Mouse (Mus musculus): ENCODE results near the gene Ahnak. TPM values are rescaled to one million over a fixed set of nuclear protein-coding genes. Genes with fewer than 3 reads are reported as not detected.

The Ahnak gene
- polyA plus RNA-seq, 1 experiment, result 14.7 TPM

GRCm38 (mm10) chr19:9071456-9072156 is 82.5 kb downstream of the Ahnak start:
- H3K4me3 ChIP-seq (ENCODE audit: low read depth, low read length), result no peak overlapping the region
- WGBS, result 45% methylated on average over 7 of the region's 7 CpGs
- H3K27me3 ChIP-seq (ENCODE audit: control insufficient read depth, insufficient read depth, low read length), result no peaks in the 10 kb centered on the region
- peak overlapping the region; percentile 47 for H3K27ac ChIP-seq (ENCODE audit: insufficient read depth, low read depth, low read length)
- TF ChIP-seq POLR2A (IDR thresholded peaks at IDR 0.05; ENCODE audit: low read depth, low read length), result no peak
- peaks cover 16% of the 10 kb centered on the region for H3K4me1 ChIP-seq (ENCODE audit: control insufficient read depth, insufficient read depth, insufficient read length, low read length)
- H3K36me3 ChIP-seq (ENCODE audit: control insufficient read depth, insufficient read depth, low read length), result no peaks in the 10 kb centered on the region

- Histone ChIP-seq H3K27ac (ENCODE audit: insufficient read depth, low read depth, low read length) (peak overlapping the region; percentile 47; the same call in 1 of the 2 replicates), H3K4me3 (ENCODE audit: low read depth, low read length) (no peak overlapping the region), H3K36me3 (ENCODE audit: control insufficient read depth, insufficient read depth, low read length) (no peaks in the 10 kb centered on the region), H3K27me3 (ENCODE audit: control insufficient read depth, insufficient read depth, low read length) (no peaks in the 10 kb centered on the region), H3K4me1 (ENCODE audit: control insufficient read depth, insufficient read depth, insufficient read length, low read length) (peaks cover 16% of the 10 kb centered on the region)
- TF ChIP-seq POLR2A (IDR thresholded peaks at IDR 0.05; ENCODE audit: low read depth, low read length) (no peak), CTCF (IDR thresholded peaks at IDR 0.05; ENCODE audit: extremely low read depth, insufficient read length, insufficient replicate concordance, low read depth, low read length) (no peak)
- 75% methylated on average over 2 of the region's 2 CpGs for WGBS
These were observed 83.1 kb downstream of the Ahnak start for GRCm38 (mm10) chr19:9072157-9072530.

- no peaks in the 10 kb centered on the region for H3K36me3 ChIP-seq (ENCODE audit: control insufficient read depth, insufficient read depth, low read length)
- peaks cover 19% of the 10 kb centered on the region for H3K4me1 ChIP-seq (ENCODE audit: control insufficient read depth, insufficient read depth, insufficient read length, low read length)
- 72% methylated on average over 12 of the region's 12 CpGs for WGBS
- H3K27ac ChIP-seq (ENCODE audit: insufficient read depth, low read depth, low read length), result no peak overlapping the region
- no peaks in the 10 kb centered on the region for H3K27me3 ChIP-seq (ENCODE audit: control insufficient read depth, insufficient read depth, low read length)
- TF ChIP-seq POLR2A (IDR thresholded peaks at IDR 0.05; ENCODE audit: low read depth, low read length) (no peak), CTCF (IDR thresholded peaks at IDR 0.05; ENCODE audit: extremely low read depth, insufficient read length, insufficient replicate concordance, low read depth, low read length) (no peak)
- no peak overlapping the region for H3K4me3 ChIP-seq (ENCODE audit: low read depth, low read length)
These were observed 84.8 kb downstream of the Ahnak start for GRCm38 (mm10) chr19:9073776-9074411.

GRCm38 (mm10) chr19:9074424-9074823 is 85.3 kb downstream of the Ahnak start:
- no peak for TF ChIP-seq POLR2A (IDR thresholded peaks at IDR 0.05; ENCODE audit: low read depth, low read length)
- TF ChIP-seq CTCF (IDR thresholded peaks at IDR 0.05; ENCODE audit: extremely low read depth, insufficient read length, insufficient replicate concordance, low read depth, low read length), result no peak
- Histone ChIP-seq H3K27ac (ENCODE audit: insufficient read depth, low read depth, low read length) (no peak overlapping the region), H3K4me1 (ENCODE audit: control insufficient read depth, insufficient read depth, insufficient read length, low read length) (peaks cover 19% of the 10 kb centered on the region), H3K4me3 (ENCODE audit: low read depth, low read length) (no peak overlapping the region), H3K27me3 (ENCODE audit: control insufficient read depth, insufficient read depth, low read length) (no peaks in the 10 kb centered on the region), H3K36me3 (ENCODE audit: control insufficient read depth, insufficient read depth, low read length) (no peaks in the 10 kb centered on the region)
- WGBS, result 74% methylated on average over 4 of the region's 4 CpGs

- H3K27ac ChIP-seq (ENCODE audit: insufficient read depth, low read depth, low read length), result no peak overlapping the region
- 81% methylated on average over 2 of the region's 2 CpGs for WGBS
- H3K36me3 ChIP-seq (ENCODE audit: control insufficient read depth, insufficient read depth, low read length), result no peaks in the 10 kb centered on the region
- H3K4me1 ChIP-seq (ENCODE audit: control insufficient read depth, insufficient read depth, insufficient read length, low read length), result peaks cover 23% of the 10 kb centered on the region
- no peak overlapping the region for H3K4me3 ChIP-seq (ENCODE audit: low read depth, low read length)
- H3K27me3 ChIP-seq (ENCODE audit: control insufficient read depth, insufficient read depth, low read length), result no peaks in the 10 kb centered on the region
- TF ChIP-seq POLR2A (IDR thresholded peaks at IDR 0.05; ENCODE audit: low read depth, low read length) (no peak), CTCF (IDR thresholded peaks at IDR 0.05; ENCODE audit: extremely low read depth, insufficient read length, insufficient replicate concordance, low read depth, low read length) (no peak)
These were observed 86.5 kb downstream of the Ahnak start for GRCm38 (mm10) chr19:9075558-9075957.

- peaks cover 19% of the 10 kb centered on the region for H3K4me1 ChIP-seq (ENCODE audit: control insufficient read depth, insufficient read depth, insufficient read length, low read length)
- 93% methylated on average over 3 of the region's 3 CpGs for WGBS
- no peaks in the 10 kb centered on the region for H3K27me3 ChIP-seq (ENCODE audit: control insufficient read depth, insufficient read depth, low read length)
- TF ChIP-seq POLR2A (IDR thresholded peaks at IDR 0.05; ENCODE audit: low read depth, low read length), result no peak
- TF ChIP-seq CTCF (IDR thresholded peaks at IDR 0.05; ENCODE audit: extremely low read depth, insufficient read length, insufficient replicate concordance, low read depth, low read length), result no peak
- H3K27ac ChIP-seq (ENCODE audit: insufficient read depth, low read depth, low read length), result no peak overlapping the region
- no peak overlapping the region for H3K4me3 ChIP-seq (ENCODE audit: low read depth, low read length)
- no peaks in the 10 kb centered on the region for H3K36me3 ChIP-seq (ENCODE audit: control insufficient read depth, insufficient read depth, low read length)
These were observed 87.0 kb downstream of the Ahnak start for GRCm38 (mm10) chr19:9076035-9076434.

GRCm38 (mm10) chr19:9076982-9077660 is 88.0 kb downstream of the Ahnak start:
- WGBS, result 37% methylated on average over 4 of the region's 4 CpGs
- Histone ChIP-seq H3K36me3 (ENCODE audit: control insufficient read depth, insufficient read depth, low read length) (no peaks in the 10 kb centered on the region), H3K4me1 (ENCODE audit: control insufficient read depth, insufficient read depth, insufficient read length, low read length) (peaks cover 14% of the 10 kb centered on the region; the same call in 1 of the 2 replicates), H3K27me3 (ENCODE audit: control insufficient read depth, insufficient read depth, low read length) (no peaks in the 10 kb centered on the region), H3K4me3 (ENCODE audit: low read depth, low read length) (no peak overlapping the region), H3K27ac (ENCODE audit: insufficient read depth, low read depth, low read length) (no peak overlapping the region)
- TF ChIP-seq POLR2A (IDR thresholded peaks at IDR 0.05; ENCODE audit: low read depth, low read length), result no peak
- no peak for TF ChIP-seq CTCF (IDR thresholded peaks at IDR 0.05; ENCODE audit: extremely low read depth, insufficient read length, insufficient replicate concordance, low read depth, low read length)
